Mouse (Mus musculus) intestine, embryonic 14.5 days (tissue): ENCODE measurements at regions not wholly inside any gene's neighbourhood (a gene's known extent, or its start where the extent isn't known, plus 50 kb on each side); places are given as distances from the start of the nearest gene placed in this dataset.

Source experiments
- ATAC-seq: fragments of 200-750 bp; cut with Nextera tagmentation; replicated peaks from 2 replicates; pipeline ENCODE4 v1.8.0; 2017; ENCODE audit warnings: low read depth, moderate number of reproducible peaks, moderate TSS enrichment, moderate library complexity; ENCODE audit not compliant: low FRiP score, low TSS enrichment
- DNase-seq: peaks from one replicate; pipeline ENCODE4 v3.0.0-alpha.2; 2018; ENCODE audit warnings: low spot score
- H3K27ac ChIP-seq: fragments of 300-500 bp; sonication (generic); 2 replicates; pipeline ENCODE4 v1.5.1; 2014; ENCODE audit warnings: low read depth, mild to moderate bottlenecking, control low read depth
- H3K27me3 ChIP-seq: fragments of 300-500 bp; sonication (generic); replicated peaks from 2 replicates; pipeline ENCODE4 v1.6.1; 2014; ENCODE audit warnings: low read length, control low read depth; ENCODE audit not compliant: control insufficient read depth, insufficient read depth
- H3K36me3 ChIP-seq: fragments of 300-500 bp; sonication (generic); 2 replicates; pipeline ENCODE4 v1.6.1; 2014; ENCODE audit warnings: low read length, control low read depth; ENCODE audit not compliant: control insufficient read depth, insufficient read depth
- H3K4me1 ChIP-seq: fragments of 300-500 bp; sonication (generic); replicated peaks from 2 replicates; pipeline ENCODE4 v1.6.1; 2014; ENCODE audit warnings: low read length, control low read depth, mixed read lengths; ENCODE audit not compliant: control insufficient read depth, insufficient read depth
- H3K4me2 ChIP-seq: fragments of 300-500 bp; sonication (generic); 2 replicates; pipeline ENCODE4 v1.6.1; 2014; ENCODE audit warnings: low read length
- H3K4me3 ChIP-seq: fragments of 300-500 bp; sonication (generic); 2 replicates; pipeline ENCODE4 v1.5.1; 2014; ENCODE audit warnings: low read depth, low read length, control low read depth, mixed read lengths
- H3K9ac ChIP-seq: fragments of 300-500 bp; sonication (generic); 2 replicates; pipeline ENCODE4 v1.6.1; 2014; ENCODE audit warnings: mild to moderate bottlenecking, low read length
- H3K9me3 ChIP-seq: fragments of 300-500 bp; sonication (generic); 2 replicates; pipeline ENCODE4 v1.6.1; 2016; ENCODE audit warnings: low read length, control low read depth; ENCODE audit not compliant: control insufficient read depth
- WGBS: fragments of 180-500 bp; shearing (Covaris S2); extraction: QIAGEN DNeasy Blood & Tissue Kit; methylation state at CpG from one replicate; pipeline ENCODE4 v1.1.7; 2014; 5-methylcytosine and 5-hydroxymethylcytosine counted together

GRCm38 (mm10) chr8:12192006-12192405 lies 86.6 kb upstream of the A230072I06Rik start:
- Histone ChIP-seq H3K4me3 (no peak overlapping the region), H3K36me3 (no peaks in the 10 kb centered on the region), H3K27me3 (no peaks in the 10 kb centered on the region), H3K27ac (no peak overlapping the region), H3K9ac (no peak overlapping the region), H3K9me3 (no peaks in the 10 kb centered on the region), H3K4me1 (no peaks in the 10 kb centered on the region), H3K4me2 (no peak overlapping the region)
- 28% methylated on average over 8 of the region's 8 CpGs for WGBS
- DNase-seq (no peak), ATAC-seq (no peak)

GRCm38 (mm10) chr8:12205909-12206308 lies 72.7 kb upstream of the A230072I06Rik start:
- no peak overlapping the region for H3K4me3 ChIP-seq
- no peak overlapping the region for H3K4me2 ChIP-seq
- H3K27me3 ChIP-seq, result no peaks in the 10 kb centered on the region
- no peak for ATAC-seq
- no peaks in the 10 kb centered on the region for H3K9me3 ChIP-seq
- H3K27ac ChIP-seq, result no peak overlapping the region
- H3K36me3 ChIP-seq, result no peaks in the 10 kb centered on the region
- no peak for DNase-seq
- H3K9ac ChIP-seq, result no peak overlapping the region
- H3K4me1 ChIP-seq, result no peaks in the 10 kb centered on the region
- 78% methylated on average over 1 of the region's 1 CpGs for WGBS

GRCm38 (mm10) chr8:12207412-12207811 lies 71.2 kb upstream of the A230072I06Rik start:
- WGBS, result 89% methylated on average over 3 of the region's 3 CpGs
- Histone ChIP-seq H3K4me2 (no peak overlapping the region), H3K4me3 (no peak overlapping the region), H3K36me3 (no peaks in the 10 kb centered on the region), H3K27me3 (0 out of 2 replicates have a peak, but pooled peaks cover under 1% of the 10 kb centered on the region), H3K27ac (no peak overlapping the region), H3K9ac (no peak overlapping the region), H3K9me3 (no peaks in the 10 kb centered on the region), H3K4me1 (no peaks in the 10 kb centered on the region)
- DNase-seq (no peak), ATAC-seq (no peak)

- Histone ChIP-seq H3K4me1 (no peaks in the 10 kb centered on the region), H3K4me3 (no peak overlapping the region), H3K27me3 (peaks cover 23% of the 10 kb centered on the region), H3K4me2 (no peak overlapping the region), H3K27ac (no peak overlapping the region), H3K9me3 (no peaks in the 10 kb centered on the region), H3K9ac (no peak overlapping the region), H3K36me3 (no peaks in the 10 kb centered on the region)
- 62% methylated on average over 7 of the region's 7 CpGs for WGBS
- ATAC-seq, result no peak
- no peak for DNase-seq
These were observed 64.8 kb upstream of the A230072I06Rik start for GRCm38 (mm10) chr8:12213774-12214173.

GRCm38 (mm10) chr8:12214205-12215019 lies 64.2 kb upstream of the A230072I06Rik start:
- WGBS, result 34% methylated on average over 24 of the region's 24 CpGs
- Histone ChIP-seq H3K27me3 (peaks cover 23% of the 10 kb centered on the region), H3K4me1 (no peaks in the 10 kb centered on the region), H3K4me3 (no peak overlapping the region), H3K4me2 (no peak overlapping the region), H3K36me3 (no peaks in the 10 kb centered on the region), H3K27ac (no peak overlapping the region), H3K9ac (no peak overlapping the region), H3K9me3 (no peaks in the 10 kb centered on the region)
- DNase-seq (no peak), ATAC-seq (no peak)

- H3K9ac ChIP-seq, result no peak overlapping the region
- no peak overlapping the region for H3K4me2 ChIP-seq
- ATAC-seq, result no peak
- no peaks in the 10 kb centered on the region for H3K27me3 ChIP-seq
- no peaks in the 10 kb centered on the region for H3K4me1 ChIP-seq
- H3K27ac ChIP-seq, result no peak overlapping the region
- H3K36me3 ChIP-seq, result no peaks in the 10 kb centered on the region
- no peak overlapping the region for H3K4me3 ChIP-seq
- DNase-seq, result no peak
- H3K9me3 ChIP-seq, result no peaks in the 10 kb centered on the region
- 78% methylated on average over 9 of the region's 9 CpGs for WGBS
These were observed 57.1 kb upstream of the A230072I06Rik start for GRCm38 (mm10) chr8:12221506-12221905.

- H3K27ac ChIP-seq, result no peak overlapping the region
- 85% methylated on average over 1 of the region's 1 CpGs for WGBS
- H3K4me2 ChIP-seq, result no peak overlapping the region
- H3K4me1 ChIP-seq, result no peaks in the 10 kb centered on the region
- H3K9me3 ChIP-seq, result no peaks in the 10 kb centered on the region
- DNase-seq (no peak), ATAC-seq (no peak)
- no peak overlapping the region for H3K4me3 ChIP-seq
- no peaks in the 10 kb centered on the region for H3K27me3 ChIP-seq
- H3K36me3 ChIP-seq, result no peaks in the 10 kb centered on the region
- no peak overlapping the region for H3K9ac ChIP-seq
These were observed 55.2 kb upstream of the A230072I06Rik start for GRCm38 (mm10) chr8:12223376-12223775.
